Mouse (Mus musculus): Measurements from ENCODE around the gene Epc2. TPM values are rescaled to one million over a fixed set of nuclear protein-coding genes. Genes with fewer than 3 reads are reported as not detected.
A peak's percentile ranks its signal among the peaks of the same experiment; 100 is the strongest.

Epc2 gene
- total RNA-seq (2014; rRNA removed) (40.2 and 43.4 TPM in 2 replicates), polyA plus RNA-seq (2015; fragmentation: Nextera tagmentation; extraction: Ambion mirVana) (8.5 and 9.0 TPM in 2 replicates)

DNA sequence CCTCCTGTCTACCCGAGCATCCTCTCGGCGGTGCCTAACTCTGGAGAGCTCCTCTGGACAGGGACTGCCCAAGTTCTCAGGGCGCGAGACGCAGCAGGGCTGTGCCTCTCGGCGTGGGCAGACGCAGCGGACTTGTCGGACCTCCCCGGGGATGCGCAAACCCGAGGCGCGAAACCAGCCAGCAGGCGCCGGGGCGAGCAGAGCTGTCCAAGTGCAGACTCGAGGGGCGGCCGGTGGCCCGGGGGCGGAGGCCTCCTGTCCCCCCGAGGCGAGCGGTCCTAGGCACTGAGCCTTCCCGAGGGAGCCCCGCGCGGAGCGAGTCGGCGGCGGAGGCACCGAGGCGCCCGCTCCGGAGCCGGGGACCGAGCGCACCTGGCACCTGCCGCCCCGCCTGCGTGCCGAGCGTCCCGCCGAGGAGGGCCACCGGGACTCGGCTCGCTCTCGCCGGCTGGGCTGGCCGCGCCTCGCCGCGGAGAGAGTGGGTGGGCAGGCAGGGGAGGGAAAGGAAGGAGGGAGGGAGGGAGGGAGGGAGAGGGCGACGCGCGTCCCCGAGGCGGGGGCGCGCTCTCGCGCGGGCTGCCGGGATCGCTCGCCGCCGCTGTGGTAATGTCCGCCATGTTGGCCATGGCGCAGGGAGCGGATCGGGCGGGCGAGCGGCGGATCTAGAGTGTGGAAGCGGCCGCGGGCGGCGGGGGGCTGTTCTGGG lies at the start of gene Epc2:
Epc2 (plus strand) TSS at position 556 of the 706 bp plus-strand sequence.
- Histone ChIP-seq H3K9me3 (ENCODE audit: low read length) (no peaks in the 10 kb centered on the region), H3K36me3 (ENCODE audit: insufficient read depth, low read length) (no peaks in the 10 kb centered on the region), H3K27me3 (ENCODE audit: insufficient read depth, low read length) (no peaks in the 10 kb centered on the region), H3K4me1 (ENCODE audit: insufficient read depth, low read length) (no peaks in the 10 kb centered on the region), H3K9ac (replicated peaks; ENCODE audit: low read length, poor library complexity, severe bottlenecking) (peak within 1 kb of the TSS; percentile 89), H3K4me2 (ENCODE audit: low read depth, low read length, poor library complexity, severe bottlenecking) (peak within 1 kb of the TSS; percentile 87), H3K27ac (ENCODE audit: low read depth, low read length) (peak within 1 kb of the TSS; percentile 98), H3K4me3 (ENCODE audit: low read depth, low read length) (peak within 1 kb of the TSS; percentile 83)
- peak; percentile 87 for ATAC-seq (ENCODE audit: low FRiP score)
- TF ChIP-seq CTCF (IDR thresholded peaks at IDR 0.05): no peak
- peak; percentile 90 for DNase-seq (ENCODE audit: low spot score)
- WGBS: under 1% methylated on average over 80 of the region's 88 CpGs

DNA sequence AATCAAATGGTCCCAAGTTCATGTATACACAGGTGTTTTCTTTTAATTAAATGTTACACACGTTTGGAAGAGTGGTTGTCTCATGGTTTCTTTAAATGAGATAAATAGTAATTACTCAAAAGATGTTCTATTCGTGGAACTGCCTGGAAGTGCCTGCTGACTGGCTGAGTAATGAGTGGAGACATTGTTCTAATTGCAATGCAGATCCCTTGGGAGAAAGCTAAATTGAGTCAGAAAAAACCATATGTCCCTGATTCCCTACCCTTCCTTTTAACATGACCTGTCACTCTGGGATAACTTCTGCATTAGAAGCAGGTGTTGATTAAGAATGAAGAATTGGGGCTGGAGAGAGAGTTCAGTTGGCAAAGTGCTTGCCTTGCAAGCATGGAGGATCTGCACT lies 45.3 kb upstream of the Epc2 start:
- Histone ChIP-seq H3K9ac (replicated peaks; ENCODE audit: low read length, poor library complexity, severe bottlenecking) (no peak overlapping the region), H3K27ac (ENCODE audit: low read depth, low read length) (no peak overlapping the region), H3K36me3 (ENCODE audit: insufficient read depth, low read length) (no peaks in the 10 kb centered on the region), H3K4me3 (ENCODE audit: low read depth, low read length) (no peak overlapping the region), H3K27me3 (ENCODE audit: insufficient read depth, low read length) (no peaks in the 10 kb centered on the region), H3K4me2 (ENCODE audit: low read depth, low read length, poor library complexity, severe bottlenecking) (no peak overlapping the region), H3K4me1 (ENCODE audit: insufficient read depth, low read length) (no peaks in the 10 kb centered on the region), H3K9me3 (ENCODE audit: low read length) (no peaks in the 10 kb centered on the region)
- 42% methylated on average over 2 of the region's 2 CpGs for WGBS
- ATAC-seq (ENCODE audit: low FRiP score) (no peak), DNase-seq (ENCODE audit: low spot score) (peak; percentile 39)
- no peak for TF ChIP-seq CTCF (IDR thresholded peaks at IDR 0.05)

- no peak for ATAC-seq (ENCODE audit: low FRiP score)
- 79% methylated on average over 5 of the region's 5 CpGs for WGBS
- no peak overlapping the region for H3K9ac ChIP-seq (replicated peaks; ENCODE audit: low read length, poor library complexity, severe bottlenecking)
- no peaks in the 10 kb centered on the region for H3K4me1 ChIP-seq (ENCODE audit: insufficient read depth, low read length)
- no peak for TF ChIP-seq CTCF (IDR thresholded peaks at IDR 0.05)
- no peak for DNase-seq (ENCODE audit: low spot score)
- H3K36me3 ChIP-seq (ENCODE audit: insufficient read depth, low read length): no peaks in the 10 kb centered on the region
- H3K27ac ChIP-seq (ENCODE audit: low read depth, low read length): no peak overlapping the region
- no peaks in the 10 kb centered on the region for H3K9me3 ChIP-seq (ENCODE audit: low read length)
- no peak overlapping the region for H3K4me3 ChIP-seq (ENCODE audit: low read depth, low read length)
- no peak overlapping the region for H3K4me2 ChIP-seq (ENCODE audit: low read depth, low read length, poor library complexity, severe bottlenecking)
- H3K27me3 ChIP-seq (ENCODE audit: insufficient read depth, low read length): no peaks in the 10 kb centered on the region
Measured at GRCm38 (mm10) chr2:49411685-49412084, 39.6 kb upstream of the Epc2 start.

GRCm38 (mm10) chr2:49412576-49412975 lies 38.7 kb upstream of the Epc2 start:
- H3K9me3 ChIP-seq (ENCODE audit: low read length): no peaks in the 10 kb centered on the region
- no peaks in the 10 kb centered on the region for H3K36me3 ChIP-seq (ENCODE audit: insufficient read depth, low read length)
- no peaks in the 10 kb centered on the region for H3K27me3 ChIP-seq (ENCODE audit: insufficient read depth, low read length)
- TF ChIP-seq CTCF (IDR thresholded peaks at IDR 0.05): no peak
- no peak overlapping the region for H3K9ac ChIP-seq (replicated peaks; ENCODE audit: low read length, poor library complexity, severe bottlenecking)
- H3K27ac ChIP-seq (ENCODE audit: low read depth, low read length): no peak overlapping the region
- WGBS: 68% methylated on average over 6 of the region's 6 CpGs
- ATAC-seq (ENCODE audit: low FRiP score): no peak
- H3K4me3 ChIP-seq (ENCODE audit: low read depth, low read length): no peak overlapping the region
- H3K4me2 ChIP-seq (ENCODE audit: low read depth, low read length, poor library complexity, severe bottlenecking): no peak overlapping the region
- peak; percentile 32 for DNase-seq (ENCODE audit: low spot score)
- H3K4me1 ChIP-seq (ENCODE audit: insufficient read depth, low read length): no peaks in the 10 kb centered on the region

GRCm38 (mm10) chr2:49415868-49416267 lies 35.4 kb upstream of the Epc2 start:
- Histone ChIP-seq H3K4me3 (ENCODE audit: low read depth, low read length) (no peak overlapping the region), H3K4me2 (ENCODE audit: low read depth, low read length, poor library complexity, severe bottlenecking) (no peak overlapping the region), H3K4me1 (ENCODE audit: insufficient read depth, low read length) (no peaks in the 10 kb centered on the region), H3K9ac (replicated peaks; ENCODE audit: low read length, poor library complexity, severe bottlenecking) (no peak overlapping the region), H3K36me3 (ENCODE audit: insufficient read depth, low read length) (no peaks in the 10 kb centered on the region), H3K27ac (ENCODE audit: low read depth, low read length) (no peak overlapping the region), H3K9me3 (ENCODE audit: low read length) (no peaks in the 10 kb centered on the region), H3K27me3 (ENCODE audit: insufficient read depth, low read length) (no peaks in the 10 kb centered on the region)
- no peak for TF ChIP-seq CTCF (IDR thresholded peaks at IDR 0.05)
- ATAC-seq (ENCODE audit: low FRiP score): no peak
- 59% methylated on average over 3 of the region's 3 CpGs for WGBS
- DNase-seq (ENCODE audit: low spot score): no peak

DNA sequence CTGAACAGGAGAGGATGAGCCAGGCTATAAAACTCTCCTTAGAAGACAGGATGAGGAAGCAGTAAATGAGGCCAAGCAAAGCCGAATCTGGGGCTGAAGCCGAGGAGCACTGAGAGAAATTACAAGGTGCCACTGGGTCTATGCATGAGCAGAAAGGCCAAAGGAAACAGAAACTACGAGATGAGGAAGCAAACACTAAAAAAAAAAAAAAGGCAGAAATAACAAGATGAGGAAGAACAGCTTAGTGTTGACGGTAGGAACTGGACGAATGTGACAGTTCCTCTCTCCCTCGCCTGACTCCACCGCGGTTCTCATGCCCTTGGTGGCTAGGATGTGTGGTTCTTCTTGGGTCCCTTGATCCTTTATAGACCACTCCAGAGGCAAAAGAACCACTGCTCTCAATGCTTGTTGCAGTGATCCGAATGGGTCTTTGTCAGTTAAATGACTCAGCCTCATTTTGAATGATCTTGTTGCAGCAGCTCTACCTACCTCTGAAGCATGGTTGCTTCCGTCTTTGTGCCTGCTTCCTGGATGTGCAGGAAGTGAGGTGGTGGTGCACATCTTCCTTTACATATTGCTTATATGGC lies 34.2 kb upstream of the Epc2 start:
- WGBS: 86% methylated on average over 10 of the region's 10 CpGs
- no peaks in the 10 kb centered on the region for H3K27me3 ChIP-seq (ENCODE audit: insufficient read depth, low read length)
- ATAC-seq (ENCODE audit: low FRiP score): no peak
- no peak overlapping the region for H3K9ac ChIP-seq (replicated peaks; ENCODE audit: low read length, poor library complexity, severe bottlenecking)
- no peaks in the 10 kb centered on the region for H3K4me1 ChIP-seq (ENCODE audit: insufficient read depth, low read length)
- H3K9me3 ChIP-seq (ENCODE audit: low read length): no peaks in the 10 kb centered on the region
- DNase-seq (ENCODE audit: low spot score): no peak
- no peak overlapping the region for H3K4me3 ChIP-seq (ENCODE audit: low read depth, low read length)
- no peak overlapping the region for H3K4me2 ChIP-seq (ENCODE audit: low read depth, low read length, poor library complexity, severe bottlenecking)
- H3K27ac ChIP-seq (ENCODE audit: low read depth, low read length): no peak overlapping the region
- no peaks in the 10 kb centered on the region for H3K36me3 ChIP-seq (ENCODE audit: insufficient read depth, low read length)
- no peak for TF ChIP-seq CTCF (IDR thresholded peaks at IDR 0.05)
